Mouse (Mus musculus): ENCODE measurements at regions not wholly inside any gene's neighbourhood (a gene's known extent, or its start where the extent isn't known, plus 50 kb on each side); places are given as distances from the start of the nearest gene placed in this dataset.
A peak's percentile ranks its signal among the peaks of the same experiment; 100 is the strongest.

- DNase-seq (ENCODE audit: low spot score) = no peak
Measured at GRCm38 (mm10) chr1:100551293-100551692, 778.7 kb downstream of the Cntnap5b start.

GRCm38 (mm10) chr1:100556937-100557336 is 784.4 kb downstream of the Cntnap5b start:
- peak; percentile 13 for DNase-seq (ENCODE audit: low spot score)

All from left cerebral cortex, adult 11 months (tissue).